Mouse (Mus musculus): ENCODE results near the gene Magea5. TPM values are rescaled to one million over a fixed set of nuclear protein-coding genes. Genes with fewer than 3 reads are reported as not detected.
"Not testable (repeated sequence)": the region's sequence is repeated elsewhere in the genome, so short reads cannot be mapped to it uniquely, and the experiment has no call there.

Gene Magea5
- total RNA-seq (2021), result not detected
- polyA plus RNA-seq (2012; rRNA removed), result not detected in 2 replicates
- long read RNA-seq, result 0 reads

DNA sequence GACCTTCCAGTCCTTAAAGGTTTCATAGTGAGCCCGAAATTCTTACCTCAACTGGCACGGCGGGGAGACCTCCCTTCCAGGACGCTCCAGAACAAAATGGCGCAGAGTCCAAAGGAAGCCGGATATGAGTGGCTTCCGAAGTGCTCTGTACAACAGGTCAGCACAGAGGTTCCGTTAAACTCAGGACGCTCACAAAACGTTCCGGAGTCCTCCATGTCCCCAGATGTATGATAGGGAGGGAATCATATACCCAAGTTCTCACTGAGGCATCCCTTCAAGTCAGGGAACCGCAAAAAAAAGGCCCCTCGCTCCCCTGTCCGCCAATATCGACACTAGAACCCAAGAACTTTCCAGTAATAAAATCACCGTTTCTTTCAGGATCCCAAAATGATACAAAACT is at the start of gene Magea5:
Magea5 (minus strand) TSS at position 101 of the 400 bp plus-strand sequence.
- not testable (repeated sequence) for DNase-seq

GRCm38 (mm10) chrX:155098024-155098423 is 35.1 kb upstream of the Magea5 start:
- peak; percentile 8 for DNase-seq

DNA sequence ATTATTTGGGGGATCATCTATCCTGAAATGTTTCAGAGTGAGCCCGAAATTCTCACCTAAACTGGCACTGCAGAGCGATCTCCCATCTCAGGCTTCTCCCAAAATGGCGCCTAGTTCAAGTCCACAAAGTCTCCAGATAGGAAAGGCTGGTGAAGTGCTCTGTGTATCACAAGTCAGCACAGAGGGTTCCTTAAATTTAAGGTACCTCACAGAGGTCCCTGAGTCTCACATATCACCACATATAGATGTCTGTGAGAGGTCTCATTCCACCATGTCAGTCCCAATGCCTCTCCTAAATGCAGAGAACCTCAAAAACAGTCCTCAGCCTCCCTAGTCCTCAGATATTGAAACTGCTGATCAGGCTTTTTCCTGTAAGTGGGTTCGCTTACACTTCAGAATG is 30.6 kb upstream of the Magea5 start, which contains the start of gene Magea2:
Magea2 (minus strand) TSS at position 101 of the 400 bp plus-strand sequence.
- DNase-seq, result not testable (repeated sequence)

DNA sequence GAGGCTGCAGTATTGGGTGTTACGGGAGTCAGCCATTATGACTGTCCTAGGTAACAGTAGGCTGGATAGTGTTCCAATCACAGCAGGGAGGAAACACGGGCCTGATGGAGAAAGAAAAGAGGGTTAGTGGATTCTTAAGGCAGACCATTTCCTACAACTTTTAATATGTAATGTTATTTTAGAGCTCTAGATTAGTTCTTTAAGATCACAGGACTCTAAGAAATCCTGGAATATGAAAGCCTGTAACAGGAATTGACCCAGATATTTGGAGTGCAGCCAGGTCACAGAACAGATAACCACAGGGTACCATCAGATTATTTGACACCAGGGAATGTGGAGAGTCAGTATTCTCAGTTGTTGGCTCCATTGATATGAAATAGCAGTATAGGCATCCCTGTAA is 26.7 kb upstream of the Magea5 start, which contains the start of gene Magea1:
Magea1 (minus strand) TSS at position 101 of the 400 bp plus-strand sequence.
- not testable (repeated sequence) for DNase-seq

Other genes with a start within 250 kb of the Magea5 start
- gene Cldn34b1, start 172.9 kb downstream of the Magea5 start, total RNA-seq (2021), result not detected
- gene Cldn34b1, start 172.9 kb downstream of the Magea5 start, polyA plus RNA-seq (2012; rRNA removed), result not detected in 2 replicates
- gene Magea6, start 127.2 kb downstream of the Magea5 start, total RNA-seq (2021), result not detected
- not detected in 2 replicates for gene Magea6, start 127.2 kb downstream of the Magea5 start, polyA plus RNA-seq (2012; rRNA removed)
- not detected for gene Magea3, start 113.6 kb downstream of the Magea5 start, total RNA-seq (2021)
- not detected in 2 replicates for gene Magea3, start 113.6 kb downstream of the Magea5 start, polyA plus RNA-seq (2012; rRNA removed)
- gene Magea8, start 67.3 kb downstream of the Magea5 start, total RNA-seq (2021), result not detected
- gene Magea8, start 67.3 kb downstream of the Magea5 start, polyA plus RNA-seq (2012; rRNA removed), result not detected in 2 replicates
- not detected for gene Magea1, start 26.6 kb upstream of the Magea5 start, total RNA-seq (2021)
- not detected in 2 replicates for gene Magea1, start 26.6 kb upstream of the Magea5 start, polyA plus RNA-seq (2012; rRNA removed)
- gene Magea2, start 30.5 kb upstream of the Magea5 start, total RNA-seq (2021), result not detected
- not detected in 2 replicates for gene Magea2, start 30.5 kb upstream of the Magea5 start, polyA plus RNA-seq (2012; rRNA removed)
- gene Cldn34b2, start 65.3 kb upstream of the Magea5 start, total RNA-seq (2021), result not detected
- not detected in 2 replicates for gene Cldn34b2, start 65.3 kb upstream of the Magea5 start, polyA plus RNA-seq (2012; rRNA removed)
- gene Sat1, start 153.3 kb upstream of the Magea5 start, total RNA-seq (2021), result 100 to 1,000 TPM; 103 to 117 TPM
- gene Sat1, start 153.3 kb upstream of the Magea5 start, polyA plus RNA-seq (2012; rRNA removed), result 8.5 and 9.5 TPM in 2 replicates
- gene Acot9, start 199.3 kb upstream of the Magea5 start, total RNA-seq (2021), result 10 to 100 TPM; 46.5 to 68.6 TPM
- gene Acot9, start 199.3 kb upstream of the Magea5 start, polyA plus RNA-seq (2012; rRNA removed), result 8.8 and 10.3 TPM in 2 replicates

All from adrenal gland, adult 2 months (tissue).